Mouse (Mus musculus) C2C12 (cell line): ENCODE measurements around the gene 1700025C18Rik. TPM values are rescaled to one million over a fixed set of nuclear protein-coding genes. Genes with fewer than 3 reads are reported as not detected.

Source experiments
- H3K27me3 ChIP-seq: one replicate; pipeline ENCODE4 v1.6.1; 2011; ENCODE audit not compliant: control insufficient read depth, insufficient read depth, insufficient read length
- H3K36me3 ChIP-seq: one replicate; pipeline ENCODE4 v1.6.1; 2011; ENCODE audit not compliant: control insufficient read depth, insufficient read depth
- H3K4me3 ChIP-seq: one replicate; pipeline ENCODE4 v1.5.1; 2011; ENCODE audit warnings: mild to moderate bottlenecking, control low read depth; ENCODE audit not compliant: poor library complexity, insufficient read depth, severe bottlenecking
- H3K79me2 ChIP-seq: one replicate; pipeline ENCODE4 v1.6.1; 2011; ENCODE audit not compliant: control insufficient read depth, insufficient read depth
- H3K79me3 ChIP-seq: one replicate; pipeline ENCODE4 v1.6.1; 2011; ENCODE audit warnings: low read depth, control low read depth
- H3ac ChIP-seq: one replicate; pipeline ENCODE3; 2011; ENCODE audit warnings: low read depth; ENCODE audit not compliant: control insufficient read depth, insufficient read length
- CEBPB ChIP-seq: IDR thresholded peaks from one replicate; pipeline ENCODE4 v1.6.1; 2011; ENCODE audit warnings: low read depth, mild to moderate bottlenecking, control low read depth, moderate library complexity
- CTCF ChIP-seq: IDR thresholded peaks from one replicate; pipeline ENCODE4 v1.5.1; 2011; ENCODE audit not compliant: control insufficient read depth, insufficient read depth, insufficient read length
- FOSL1 ChIP-seq: IDR thresholded peaks from one replicate; pipeline ENCODE4 v1.8.0; 2011; ENCODE audit warnings: mild to moderate bottlenecking, low read length; ENCODE audit not compliant: poor library complexity, insufficient read depth, severe bottlenecking
- MAX ChIP-seq: IDR thresholded peaks from one replicate; pipeline ENCODE4 v1.6.1; 2011; ENCODE audit warnings: mild to moderate bottlenecking, control low read depth
- MYOD1 ChIP-seq: IDR thresholded peaks from one replicate; pipeline ENCODE4 v1.6.1; 2011; ENCODE audit warnings: low read depth; ENCODE audit not compliant: control insufficient read depth, insufficient read length
- MYOG ChIP-seq: IDR thresholded peaks from one replicate; pipeline ENCODE4 v1.6.1; 2011; ENCODE audit not compliant: control insufficient read depth, insufficient read length; ENCODE audit errors: extremely low read depth
- USF1 ChIP-seq: IDR thresholded peaks from one replicate; pipeline ENCODE4 v1.6.1; 2011; ENCODE audit warnings: low read depth, mild to moderate bottlenecking, control low read depth, moderate library complexity
- polyA plus RNA-seq: library from polyadenylated mRNA; unstranded; fragments of >200 nt; fragmentation: generic; extraction: Trizol; gene quantifications from one replicate; pipeline ENCODE4 v1.2.1, GENCODE M21; 2012; ENCODE audit warnings: missing spikeins

The 1700025C18Rik gene
- polyA plus RNA-seq, 1 experiment, result not detected

- Histone ChIP-seq H3ac (no peak overlapping the region), H3K27me3 (peaks cover 3% of the 10 kb centered on the region)
- TF ChIP-seq CEBPB (peak; percentile 4), MAX (no peak), FOSL1 (no peak)
These were observed 47.4 kb downstream of the 1700025C18Rik start for GRCm38 (mm10) chr2:165043090-165043636.

GRCm38 (mm10) chr2:165042126-165042525 is 48.4 kb downstream of the 1700025C18Rik start:
- Histone ChIP-seq H3K4me3 (no peak overlapping the region), H3K36me3 (no peaks in the 10 kb centered on the region), H3K79me2 (no peaks in the 10 kb centered on the region), H3ac (no peak overlapping the region), H3K27me3 (peaks cover 3% of the 10 kb centered on the region), H3K79me3 (no peaks in the 10 kb centered on the region)
- TF ChIP-seq CTCF, result no peak
- TF ChIP-seq USF1, result no peak
- no peak for TF ChIP-seq MYOD1
- no peak for TF ChIP-seq FOSL1
- TF ChIP-seq CEBPB, result no peak
- TF ChIP-seq MYOG, result no peak
- no peak for TF ChIP-seq MAX

More at GRCm38 (mm10) chr2:165043090-165043636, 47.4 kb downstream of the 1700025C18Rik start:
- no peaks in the 10 kb centered on the region for H3K36me3 ChIP-seq
- H3K79me2 ChIP-seq, result no peaks in the 10 kb centered on the region
- no peak overlapping the region for H3K4me3 ChIP-seq
- no peaks in the 10 kb centered on the region for H3K79me3 ChIP-seq

- Histone ChIP-seq H3K79me2 (peaks cover 24% of the 10 kb centered on the region), H3ac (no peak overlapping the region), H3K4me3 (no peak overlapping the region), H3K79me3 (peaks cover 18% of the 10 kb centered on the region), H3K36me3 (no peaks in the 10 kb centered on the region), H3K27me3 (peaks cover 3% of the 10 kb centered on the region)
- no peak for TF ChIP-seq FOSL1
These were observed 53.1 kb downstream of the 1700025C18Rik start for GRCm38 (mm10) chr2:165037415-165037814.

- Histone ChIP-seq H3K79me2 (peaks cover 48% of the 10 kb centered on the region), H3K36me3 (peaks cover 9% of the 10 kb centered on the region), H3ac (no peak overlapping the region), H3K4me3 (peak overlapping the region; percentile 87), H3K79me3 (peaks cover 42% of the 10 kb centered on the region), H3K27me3 (peaks cover 3% of the 10 kb centered on the region)
- no peak for TF ChIP-seq CEBPB
- TF ChIP-seq CTCF, result no peak
- TF ChIP-seq USF1, result no peak
- no peak for TF ChIP-seq MYOD1
- TF ChIP-seq MAX, result no peak
- TF ChIP-seq MYOG, result no peak
- no peak for TF ChIP-seq FOSL1
These were observed 55.5 kb downstream of the 1700025C18Rik start for GRCm38 (mm10) chr2:165035058-165035431.

- peaks cover 55% of the 10 kb centered on the region for H3K79me2 ChIP-seq
- TF ChIP-seq CTCF (peak; percentile 42), CEBPB (no peak)
These were observed 56.2 kb downstream of the 1700025C18Rik start, which contains the start of gene Ncoa5 for GRCm38 (mm10) chr2:165034131-165035057. Gene Ncoa5, minus strand, starts transcription at chr2:165034867.

GRCm38 (mm10) chr2:165033306-165033705 is 57.2 kb downstream of the 1700025C18Rik start:
- Histone ChIP-seq H3K4me3 (peak overlapping the region; percentile 87), H3ac (no peak overlapping the region), H3K79me3 (peaks cover 57% of the 10 kb centered on the region), H3K27me3 (no peaks in the 10 kb centered on the region), H3K36me3 (peaks cover 9% of the 10 kb centered on the region), H3K79me2 (peaks cover 66% of the 10 kb centered on the region)
- TF ChIP-seq MAX (no peak), CTCF (no peak), USF1 (no peak), MYOD1 (no peak), FOSL1 (no peak), MYOG (no peak), CEBPB (no peak)

More at GRCm38 (mm10) chr2:165034131-165035057, 56.2 kb downstream of the 1700025C18Rik start, which contains the start of gene Ncoa5:
- Histone ChIP-seq H3K36me3 (peaks cover 9% of the 10 kb centered on the region), H3ac (peak within 1 kb of the TSS; percentile 92), H3K79me3 (peaks cover 46% of the 10 kb centered on the region), H3K4me3 (peak within 1 kb of the TSS; percentile 87), H3K27me3 (peaks cover 3% of the 10 kb centered on the region)
